Mouse (Mus musculus): ENCODE data around the gene Casz1.

DNA sequence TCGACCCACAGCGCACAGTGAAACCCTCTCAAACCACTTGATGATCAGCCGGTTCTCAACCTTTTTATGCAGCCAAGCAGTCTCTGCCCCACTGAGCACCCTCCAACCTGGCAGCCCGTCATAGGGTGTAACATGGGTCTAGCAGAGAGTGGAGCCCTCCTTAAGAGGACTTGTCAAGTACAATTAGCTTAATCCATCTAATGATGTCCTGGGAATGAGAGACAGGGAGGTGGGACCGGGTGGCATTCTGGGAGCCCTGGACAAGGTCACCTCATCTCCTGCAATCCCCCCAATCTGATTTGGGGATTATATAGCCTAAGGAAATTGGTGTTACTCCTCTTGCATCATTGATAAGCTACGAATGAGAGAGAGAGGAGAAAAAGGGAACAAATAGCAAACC is 84.8 kb downstream of the Casz1 start:
- no peak for TF ChIP-seq CTCF (IDR thresholded peaks at IDR 0.05; ENCODE audit: extremely low read depth, insufficient read length, insufficient replicate concordance, low read depth, low read length)
- TF ChIP-seq POLR2A (IDR thresholded peaks at IDR 0.05; ENCODE audit: low read depth, low read length) = no peak

Measured in small intestine, adult 2 months (tissue).